Mouse (Mus musculus): ENCODE measurements around the gene Ackr4. TPM values are rescaled to one million over a fixed set of nuclear protein-coding genes. Genes with fewer than 3 reads are reported as not detected.

Gene Ackr4
- polyA plus RNA-seq (2015; fragmentation: Nextera tagmentation; extraction: Ambion mirVana): 1.4 and 1.5 TPM in 2 replicates

DNA sequence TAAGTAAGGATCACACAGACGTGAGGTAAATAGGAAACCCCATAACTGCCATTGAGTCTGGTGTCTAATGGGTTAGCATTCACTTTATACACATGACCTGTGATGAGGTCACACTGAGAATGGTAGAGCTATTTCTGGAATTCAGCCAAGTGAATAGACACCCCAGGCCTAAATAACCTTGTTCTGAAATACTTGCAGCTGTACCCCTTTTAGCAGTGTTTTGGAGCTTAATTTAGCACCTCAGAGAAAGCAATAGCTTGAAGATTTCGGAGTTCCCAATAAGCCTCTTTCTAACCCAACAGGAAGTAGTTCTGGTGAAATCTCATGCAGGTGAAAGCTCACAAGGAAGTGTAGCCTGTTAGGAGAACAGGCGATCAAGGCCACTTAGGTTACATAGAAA is at the start of gene Ackr4:
Ackr4 (minus strand) TSS at position 101 of the 400 bp plus-strand sequence.
- no peaks in the 10 kb centered on the region for H3K36me3 ChIP-seq
- H3K9me3 ChIP-seq: no peaks in the 10 kb centered on the region
- H3K4me1 ChIP-seq: peaks cover 18% of the 10 kb centered on the region
- H3K4me3 ChIP-seq: no peak within 1 kb of the TSS
- WGBS: 83% methylated on average over 3 of the region's 3 CpGs
- ATAC-seq (ENCODE audit: low FRiP score, low read depth): no peak
- H3K27me3 ChIP-seq: no peaks in the 10 kb centered on the region
- H3K4me2 ChIP-seq (replicated peaks): no peak within 1 kb of the TSS
- no peak within 1 kb of the TSS for H3K27ac ChIP-seq
- no peak within 1 kb of the TSS for H3K9ac ChIP-seq

DNA sequence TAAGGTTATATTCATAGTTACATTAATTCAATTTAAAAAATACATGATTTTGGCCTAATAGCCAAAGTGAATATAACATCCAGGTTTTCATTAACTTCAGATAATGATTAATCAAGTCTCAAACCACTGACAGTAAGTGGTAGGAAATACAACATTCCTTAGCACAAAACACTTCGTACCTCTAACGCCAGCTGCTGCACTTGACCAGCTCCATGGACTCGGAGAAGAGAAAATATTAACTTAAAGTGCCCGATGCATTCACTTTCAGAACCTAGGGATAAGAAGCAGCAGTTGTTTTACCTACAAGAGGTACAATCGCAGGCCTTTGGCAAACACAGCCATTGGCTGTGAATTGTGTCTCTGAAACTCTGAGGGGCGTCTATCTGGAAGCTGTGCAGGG is 45.6 kb upstream of the Ackr4 start:
- H3K9me3 ChIP-seq: no peaks in the 10 kb centered on the region
- no peaks in the 10 kb centered on the region for H3K27me3 ChIP-seq
- H3K4me3 ChIP-seq: no peak overlapping the region
- no peak overlapping the region for H3K27ac ChIP-seq
- no peak overlapping the region for H3K4me2 ChIP-seq (replicated peaks)
- WGBS: 92% methylated on average over 6 of the region's 6 CpGs
- peaks cover 84% of the 10 kb centered on the region for H3K36me3 ChIP-seq
- H3K9ac ChIP-seq: no peak overlapping the region
- no peaks in the 10 kb centered on the region for H3K4me1 ChIP-seq
- no peak for ATAC-seq (ENCODE audit: low FRiP score, low read depth)

DNA sequence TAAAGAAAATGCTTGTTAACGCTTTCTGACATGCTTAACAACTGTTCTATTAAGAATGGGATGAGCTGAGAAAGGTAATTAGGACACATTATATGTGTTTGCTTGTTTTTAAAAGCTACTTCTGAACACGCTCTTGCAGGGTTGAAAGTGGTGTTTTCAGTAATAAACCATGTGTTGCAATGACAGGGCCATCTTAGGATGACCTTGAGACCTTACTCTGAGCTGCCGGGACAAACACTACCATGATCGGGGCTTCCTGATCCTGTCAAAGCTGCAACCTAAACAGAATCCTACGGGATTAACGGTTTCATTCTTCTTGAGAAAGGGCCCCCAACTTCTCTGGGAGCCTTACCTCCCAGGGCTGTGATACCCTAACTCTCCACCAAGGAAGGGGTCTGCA is 44.9 kb upstream of the Ackr4 start:
- H3K9ac ChIP-seq: no peak overlapping the region
- no peaks in the 10 kb centered on the region for H3K9me3 ChIP-seq
- WGBS: 92% methylated on average over 6 of the region's 6 CpGs
- no peak overlapping the region for H3K4me3 ChIP-seq
- no peaks in the 10 kb centered on the region for H3K4me1 ChIP-seq
- H3K36me3 ChIP-seq: peaks cover 84% of the 10 kb centered on the region
- no peak overlapping the region for H3K4me2 ChIP-seq (replicated peaks)
- H3K27me3 ChIP-seq: no peaks in the 10 kb centered on the region
- no peak overlapping the region for H3K27ac ChIP-seq
- no peak for ATAC-seq (ENCODE audit: low FRiP score, low read depth)

DNA sequence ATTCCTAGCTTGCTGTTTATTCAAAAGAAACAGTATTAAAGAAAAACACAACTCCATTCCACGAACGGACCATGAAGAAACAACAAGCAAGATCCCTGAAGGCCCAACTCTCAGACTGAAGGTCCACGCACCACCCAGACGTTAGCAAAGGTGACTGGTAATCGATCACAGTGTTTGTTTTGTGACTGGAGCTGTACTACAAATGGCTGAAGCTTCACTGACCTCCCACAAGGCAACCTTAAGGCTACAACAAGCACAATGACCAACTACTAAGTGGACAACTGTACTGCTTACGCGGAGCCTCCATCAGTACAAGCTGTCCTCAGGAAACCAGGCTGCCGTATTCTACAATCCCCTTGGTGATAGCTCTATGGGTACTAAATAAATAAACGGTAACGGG is 43.3 kb upstream of the Ackr4 start:
- Histone ChIP-seq H3K9me3 (no peaks in the 10 kb centered on the region), H3K27me3 (no peaks in the 10 kb centered on the region), H3K4me3 (no peak overlapping the region), H3K9ac (no peak overlapping the region), H3K36me3 (peaks cover 82% of the 10 kb centered on the region), H3K4me2 (replicated peaks) (no peak overlapping the region), H3K27ac (no peak overlapping the region), H3K4me1 (no peaks in the 10 kb centered on the region)
- WGBS: 96% methylated on average over 10 of the region's 10 CpGs
- ATAC-seq (ENCODE audit: low FRiP score, low read depth): no peak

DNA sequence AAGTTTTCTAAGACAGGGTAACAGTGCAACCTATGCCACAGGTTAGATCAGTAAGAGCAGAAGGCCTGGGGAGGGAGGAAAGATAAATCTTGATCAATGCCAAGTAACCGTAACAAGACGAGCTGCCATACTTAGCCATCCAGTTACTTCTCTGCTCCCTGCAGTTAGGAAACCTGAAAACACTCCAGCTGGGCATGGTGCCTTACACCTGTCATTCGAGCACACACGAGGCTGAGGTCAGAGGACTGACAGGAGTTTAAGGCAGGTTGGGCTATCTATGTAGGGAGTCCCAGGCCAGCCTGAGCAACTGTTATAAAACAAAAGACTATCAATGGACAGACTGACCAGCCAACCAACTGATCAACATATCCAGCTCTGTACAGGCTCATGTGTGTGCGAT is 39.2 kb upstream of the Ackr4 start:
- no peak overlapping the region for H3K27ac ChIP-seq
- 89% methylated on average over 5 of the region's 5 CpGs for WGBS
- no peak for ATAC-seq (ENCODE audit: low FRiP score, low read depth)
- H3K4me3 ChIP-seq: no peak overlapping the region
- no peak overlapping the region for H3K9ac ChIP-seq
- no peaks in the 10 kb centered on the region for H3K27me3 ChIP-seq
- no peaks in the 10 kb centered on the region for H3K4me1 ChIP-seq
- no peak overlapping the region for H3K4me2 ChIP-seq (replicated peaks)
- H3K36me3 ChIP-seq: peaks cover 87% of the 10 kb centered on the region
- no peaks in the 10 kb centered on the region for H3K9me3 ChIP-seq

DNA sequence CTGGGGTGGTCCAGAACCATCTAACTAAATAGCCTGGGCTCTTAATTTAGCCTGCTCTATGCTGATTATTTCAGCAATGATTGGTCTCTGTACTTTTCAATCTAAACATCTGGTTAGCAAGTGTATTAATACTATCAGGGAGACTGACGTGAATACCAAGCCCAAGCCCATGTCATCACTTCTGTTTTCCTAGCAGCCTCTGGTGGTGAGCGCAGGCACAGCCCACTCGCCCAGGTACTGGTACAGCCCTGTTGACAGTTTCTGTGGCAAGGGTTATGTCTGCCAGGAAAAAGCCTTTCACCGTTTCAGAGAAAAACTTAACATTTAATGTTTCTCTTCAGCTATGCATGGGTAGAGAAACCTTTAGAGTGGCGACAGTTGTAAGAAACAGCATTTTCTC is 37.5 kb upstream of the Ackr4 start:
- WGBS: 90% methylated on average over 5 of the region's 5 CpGs
- no peaks in the 10 kb centered on the region for H3K4me1 ChIP-seq
- no peak overlapping the region for H3K4me3 ChIP-seq
- no peaks in the 10 kb centered on the region for H3K9me3 ChIP-seq
- H3K4me2 ChIP-seq (replicated peaks): no peak overlapping the region
- peaks cover 89% of the 10 kb centered on the region for H3K36me3 ChIP-seq
- H3K9ac ChIP-seq: no peak overlapping the region
- no peak overlapping the region for H3K27ac ChIP-seq
- no peak for ATAC-seq (ENCODE audit: low FRiP score, low read depth)
- H3K27me3 ChIP-seq: no peaks in the 10 kb centered on the region

DNA sequence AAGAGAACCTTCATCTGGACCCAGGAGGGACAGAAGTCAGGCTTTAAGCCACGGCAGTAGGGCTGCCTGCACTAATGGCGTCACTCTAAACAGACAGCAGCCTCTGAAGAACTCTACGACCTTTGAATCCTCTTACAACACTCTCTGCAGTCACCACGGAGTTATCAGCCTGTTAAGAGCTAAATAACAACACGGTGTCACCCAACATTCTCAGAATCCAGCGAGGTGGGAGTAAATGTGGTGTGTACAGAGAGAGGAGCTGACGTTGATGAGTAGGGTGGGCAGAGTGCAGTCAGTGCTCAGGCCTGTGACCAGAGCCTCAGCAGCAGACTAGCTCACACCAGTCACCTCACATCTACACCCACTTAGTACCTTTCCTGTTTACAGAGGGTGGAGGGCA is 34.4 kb upstream of the Ackr4 start:
- H3K9me3 ChIP-seq: no peaks in the 10 kb centered on the region
- H3K27ac ChIP-seq: no peak overlapping the region
- no peaks in the 10 kb centered on the region for H3K27me3 ChIP-seq
- no peak overlapping the region for H3K4me2 ChIP-seq (replicated peaks)
- WGBS: 76% methylated on average over 7 of the region's 7 CpGs
- H3K4me3 ChIP-seq: no peak overlapping the region
- H3K9ac ChIP-seq: no peak overlapping the region
- H3K36me3 ChIP-seq: peaks cover 97% of the 10 kb centered on the region
- no peak for ATAC-seq (ENCODE audit: low FRiP score, low read depth)
- H3K4me1 ChIP-seq: no peaks in the 10 kb centered on the region

DNA sequence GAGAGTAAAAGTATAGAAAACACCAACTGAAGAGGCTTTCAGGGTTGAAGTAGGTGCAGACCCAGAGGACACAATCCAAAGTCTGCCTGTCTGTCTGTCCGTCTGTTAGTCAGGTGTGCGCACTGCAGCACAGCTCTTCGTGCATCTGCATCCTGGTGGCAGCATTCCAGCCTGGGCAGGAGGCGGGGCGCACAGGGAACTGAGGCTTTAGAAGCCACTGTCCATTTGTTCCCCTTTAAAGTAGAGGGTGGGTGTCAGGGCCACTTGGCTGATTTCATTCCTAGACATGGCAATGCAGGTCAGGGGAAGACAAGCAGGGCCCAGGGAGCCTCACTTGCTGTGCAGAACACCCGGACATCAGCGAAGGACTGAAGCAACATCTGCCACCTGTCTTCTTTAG is 30.6 kb upstream of the Ackr4 start:
- no peaks in the 10 kb centered on the region for H3K27me3 ChIP-seq
- no peak overlapping the region for H3K4me2 ChIP-seq (replicated peaks)
- peaks cover 99% of the 10 kb centered on the region for H3K36me3 ChIP-seq
- no peaks in the 10 kb centered on the region for H3K9me3 ChIP-seq
- H3K9ac ChIP-seq: no peak overlapping the region
- no peak overlapping the region for H3K27ac ChIP-seq
- H3K4me3 ChIP-seq: no peak overlapping the region
- no peaks in the 10 kb centered on the region for H3K4me1 ChIP-seq
- WGBS: 91% methylated on average over 7 of the region's 7 CpGs
- ATAC-seq (ENCODE audit: low FRiP score, low read depth): no peak

DNA sequence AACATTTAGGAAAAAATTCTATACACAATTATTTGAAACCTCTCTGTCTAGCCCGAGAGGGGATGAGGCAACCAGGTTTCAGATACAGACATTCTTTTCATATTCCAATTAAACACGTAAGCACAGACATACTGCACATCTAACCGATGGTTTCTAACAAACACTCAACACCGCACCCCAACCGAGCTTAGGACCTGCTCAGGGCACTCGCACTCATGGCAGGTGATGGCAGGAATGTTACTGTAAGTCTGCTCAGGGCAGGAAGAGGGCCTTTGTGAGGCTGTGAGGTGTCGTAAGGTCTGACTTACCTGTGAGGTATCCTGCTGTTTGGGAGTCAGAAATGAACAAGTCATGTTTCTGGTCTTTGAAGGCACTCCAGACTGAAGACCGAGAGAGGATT is 29.8 kb upstream of the Ackr4 start:
- Histone ChIP-seq H3K4me3 (no peak overlapping the region), H3K27ac (no peak overlapping the region), H3K4me1 (no peaks in the 10 kb centered on the region), H3K27me3 (no peaks in the 10 kb centered on the region), H3K9me3 (no peaks in the 10 kb centered on the region), H3K9ac (no peak overlapping the region), H3K4me2 (replicated peaks) (no peak overlapping the region), H3K36me3 (peaks cover 99% of the 10 kb centered on the region)
- 97% methylated on average over 8 of the region's 8 CpGs for WGBS
- no peak for ATAC-seq (ENCODE audit: low FRiP score, low read depth)

DNA sequence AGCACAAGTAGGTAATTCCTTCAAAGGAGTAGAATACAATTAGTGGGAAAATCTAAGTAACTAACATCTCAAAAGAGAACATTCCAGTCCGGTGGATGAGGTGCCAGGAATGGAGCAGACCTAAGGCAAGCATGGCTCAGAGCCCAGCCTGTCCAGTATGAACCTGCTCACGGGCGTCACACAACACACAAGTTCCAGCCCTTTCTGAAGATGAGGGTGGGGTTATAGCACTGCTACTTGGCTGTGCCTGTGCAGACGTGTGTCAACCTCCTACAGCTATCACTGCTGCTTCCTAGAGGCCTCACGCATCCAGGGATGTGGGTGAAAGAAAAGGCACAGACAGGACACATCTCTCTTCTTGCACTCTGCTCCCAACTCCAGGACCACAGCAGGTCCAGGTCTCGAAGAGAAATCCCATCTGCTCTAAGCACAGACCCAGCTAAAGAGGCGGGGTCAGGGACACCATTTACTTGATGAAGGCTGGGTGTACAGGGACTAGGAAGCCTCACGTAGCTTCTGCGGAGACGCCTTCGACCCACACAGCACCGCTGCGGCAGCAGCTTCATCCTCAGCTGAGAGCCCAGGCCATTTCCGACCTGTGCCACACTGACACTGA is 28.5 kb upstream of the Ackr4 start:
- Histone ChIP-seq H3K9ac (no peak overlapping the region), H3K4me2 (replicated peaks) (no peak overlapping the region), H3K4me3 (no peak overlapping the region), H3K27me3 (no peaks in the 10 kb centered on the region), H3K4me1 (no peaks in the 10 kb centered on the region), H3K36me3 (peaks cover 98% of the 10 kb centered on the region), H3K9me3 (no peaks in the 10 kb centered on the region), H3K27ac (no peak overlapping the region)
- ATAC-seq (ENCODE audit: low FRiP score, low read depth): no peak
- 95% methylated on average over 14 of the region's 14 CpGs for WGBS

DNA sequence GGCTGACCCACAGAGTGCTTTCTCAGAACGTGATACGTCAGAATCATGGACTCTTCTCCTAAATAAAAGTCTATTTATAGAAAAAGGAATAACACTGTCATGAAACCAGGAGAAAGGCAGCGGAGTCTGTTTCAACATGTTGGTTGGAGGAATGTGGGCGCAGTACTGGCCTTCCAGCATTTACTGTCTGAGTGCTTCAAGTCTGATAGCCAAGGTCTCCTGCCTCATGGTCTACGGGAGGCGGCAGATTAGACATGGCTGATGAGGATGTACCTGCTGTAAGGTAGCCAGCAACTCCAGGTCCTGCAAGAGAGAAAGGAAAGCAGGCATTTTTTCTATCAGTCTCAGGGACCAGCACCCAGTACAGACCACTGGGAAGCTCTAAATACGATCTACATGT is 25.4 kb upstream of the Ackr4 start:
- H3K36me3 ChIP-seq: peaks cover 74% of the 10 kb centered on the region
- ATAC-seq (ENCODE audit: low FRiP score, low read depth): no peak
- WGBS: 97% methylated on average over 7 of the region's 7 CpGs

DNA sequence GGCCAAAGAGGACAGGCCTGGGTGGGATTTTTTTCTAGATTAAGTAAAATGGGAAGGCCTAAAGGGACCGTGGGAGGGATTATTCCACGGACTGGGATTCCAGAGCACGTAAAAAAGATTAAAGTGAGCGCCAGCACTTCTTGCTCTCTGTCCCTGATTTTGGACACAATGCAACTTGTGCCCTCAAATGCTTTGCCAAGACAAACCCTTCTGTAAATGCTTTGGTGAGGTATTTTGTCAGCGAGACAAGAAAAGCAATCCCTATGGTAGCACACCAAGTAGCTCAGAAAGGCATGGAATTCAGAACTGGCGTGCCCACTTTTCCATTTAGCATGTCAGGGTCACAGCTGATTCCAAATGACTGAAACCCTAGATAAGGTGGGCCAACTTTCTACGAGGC is 22.2 kb upstream of the Ackr4 start:
- 94% methylated on average over 7 of the region's 7 CpGs for WGBS
- Histone ChIP-seq H3K27ac (no peak overlapping the region), H3K36me3 (peaks cover 43% of the 10 kb centered on the region), H3K4me1 (no peaks in the 10 kb centered on the region), H3K27me3 (no peaks in the 10 kb centered on the region), H3K9ac (no peak overlapping the region), H3K4me2 (replicated peaks) (no peak overlapping the region), H3K9me3 (no peaks in the 10 kb centered on the region), H3K4me3 (no peak overlapping the region)
- no peak for ATAC-seq (ENCODE audit: low FRiP score, low read depth)

More for the DNA sequence above, 25.4 kb upstream of the Ackr4 start:
- H3K9ac ChIP-seq: no peak overlapping the region
- no peaks in the 10 kb centered on the region for H3K27me3 ChIP-seq
- H3K9me3 ChIP-seq: no peaks in the 10 kb centered on the region
- no peaks in the 10 kb centered on the region for H3K4me1 ChIP-seq
- no peak overlapping the region for H3K4me2 ChIP-seq (replicated peaks)
- no peak overlapping the region for H3K4me3 ChIP-seq
- no peak overlapping the region for H3K27ac ChIP-seq

DNA sequence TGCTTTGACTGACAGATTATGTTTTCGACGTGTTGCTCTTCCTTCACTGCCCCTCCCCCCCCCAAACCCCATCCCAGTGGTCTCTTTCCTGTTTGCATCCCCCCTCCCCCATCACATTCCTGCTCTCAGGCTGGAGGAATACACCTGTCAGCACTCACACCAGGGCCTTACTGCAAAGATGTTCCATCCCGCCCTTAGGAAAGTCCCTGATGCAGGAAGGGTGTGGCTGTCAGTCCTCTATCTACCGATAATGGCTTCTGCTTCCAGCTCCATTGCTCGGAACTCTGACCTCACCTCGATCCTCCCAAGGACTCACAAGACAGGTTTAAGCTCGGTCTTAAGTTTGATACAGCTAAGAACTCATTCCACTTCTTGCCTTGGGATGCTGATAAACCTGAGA is 19.9 kb upstream of the Ackr4 start:
- Histone ChIP-seq H3K9ac (no peak overlapping the region), H3K27ac (no peak overlapping the region), H3K4me2 (replicated peaks) (no peak overlapping the region), H3K27me3 (no peaks in the 10 kb centered on the region), H3K4me3 (no peak overlapping the region), H3K36me3 (peaks cover 20% of the 10 kb centered on the region), H3K4me1 (no peaks in the 10 kb centered on the region), H3K9me3 (no peaks in the 10 kb centered on the region)
- 81% methylated on average over 7 of the region's 7 CpGs for WGBS
- no peak for ATAC-seq (ENCODE audit: low FRiP score, low read depth)
